Mouse (Mus musculus): ENCODE measurements around the gene Dab1. TPM values are rescaled to one million over a fixed set of nuclear protein-coding genes. Genes with fewer than 3 reads are reported as not detected.

Dab1 gene
- polyA plus RNA-seq, 1 experiment from 2014 or later: 3.6 TPM

- Histone ChIP-seq H3K36me3 (no peaks in the 10 kb centered on the region), H3K4me3 (no peak overlapping the region), H3K27me3 (ENCODE audit: insufficient read depth, poor library complexity, severe bottlenecking) (no peaks in the 10 kb centered on the region), H3K27ac (no peak overlapping the region), H3K9me3 (no peaks in the 10 kb centered on the region), H3K4me1 (peaks cover 18% of the 10 kb centered on the region; the same call in 1 of the 2 replicates)
- 71% methylated on average over 4 of the region's 4 CpGs for WGBS
- DNase-seq (ENCODE audit: low spot score): no peak
Observed at GRCm38 (mm10) chr4:104697703-104698102, 1078.5 kb downstream of the Dab1 start.

- Histone ChIP-seq H3K4me1 (0 out of 2 replicates have a peak, but pooled peaks cover 7% of the 10 kb centered on the region), H3K27ac (no peak overlapping the region), H3K4me3 (no peak overlapping the region), H3K36me3 (no peaks in the 10 kb centered on the region), H3K9me3 (no peaks in the 10 kb centered on the region), H3K27me3 (ENCODE audit: insufficient read depth, poor library complexity, severe bottlenecking) (peaks cover 5% of the 10 kb centered on the region; the same call in 1 of the 2 replicates)
- 62% methylated on average over 10 of the region's 10 CpGs for WGBS
- DNase-seq (ENCODE audit: low spot score): no peak
Observed at GRCm38 (mm10) chr4:104705664-104706645, 1086.8 kb downstream of the Dab1 start.

DNA sequence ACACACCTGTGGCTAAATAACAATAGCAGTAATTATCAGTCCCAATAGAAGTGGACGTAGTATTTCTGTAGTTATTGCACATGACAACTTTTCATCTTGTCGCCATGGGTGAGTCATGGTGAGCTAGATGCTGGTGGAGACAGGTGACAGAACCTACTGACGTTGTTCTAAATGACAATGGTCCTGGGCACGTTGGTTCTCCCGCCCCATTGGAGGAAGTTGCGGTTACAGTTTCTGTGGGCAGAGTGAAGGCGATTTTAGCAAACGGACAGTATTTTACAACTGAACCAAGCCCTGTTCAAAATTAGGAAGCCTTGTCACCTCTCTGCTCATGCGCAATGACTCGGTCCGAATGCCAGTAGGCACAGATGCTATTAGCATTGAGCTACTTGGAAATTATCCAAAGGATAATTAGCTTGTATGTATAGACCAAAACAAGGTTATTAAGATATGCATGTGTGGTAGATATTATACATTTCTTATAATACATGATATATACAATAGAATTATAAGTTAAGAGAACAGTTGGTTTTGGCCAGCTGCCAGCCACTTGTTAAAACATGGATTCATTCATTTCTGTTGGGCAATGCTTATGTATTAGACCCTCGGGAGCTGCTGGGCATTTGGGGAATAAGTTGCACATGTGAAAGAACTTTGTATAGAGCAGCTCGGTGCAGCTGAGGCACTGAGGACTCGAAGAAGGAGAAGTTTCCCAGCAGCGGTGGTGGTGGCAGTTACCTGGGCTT lies 1093.4 kb downstream of the Dab1 start:
- Histone ChIP-seq H3K4me3 (no peak overlapping the region), H3K36me3 (no peaks in the 10 kb centered on the region), H3K9me3 (no peaks in the 10 kb centered on the region), H3K27me3 (ENCODE audit: insufficient read depth, poor library complexity, severe bottlenecking) (peaks cover 5% of the 10 kb centered on the region; the same call in 1 of the 2 replicates), H3K27ac (no peak overlapping the region), H3K4me1 (0 out of 2 replicates have a peak, but pooled peaks cover 4% of the 10 kb centered on the region)
- DNase-seq (ENCODE audit: low spot score): no peak
- 90% methylated on average over 15 of the region's 15 CpGs for WGBS

DNA sequence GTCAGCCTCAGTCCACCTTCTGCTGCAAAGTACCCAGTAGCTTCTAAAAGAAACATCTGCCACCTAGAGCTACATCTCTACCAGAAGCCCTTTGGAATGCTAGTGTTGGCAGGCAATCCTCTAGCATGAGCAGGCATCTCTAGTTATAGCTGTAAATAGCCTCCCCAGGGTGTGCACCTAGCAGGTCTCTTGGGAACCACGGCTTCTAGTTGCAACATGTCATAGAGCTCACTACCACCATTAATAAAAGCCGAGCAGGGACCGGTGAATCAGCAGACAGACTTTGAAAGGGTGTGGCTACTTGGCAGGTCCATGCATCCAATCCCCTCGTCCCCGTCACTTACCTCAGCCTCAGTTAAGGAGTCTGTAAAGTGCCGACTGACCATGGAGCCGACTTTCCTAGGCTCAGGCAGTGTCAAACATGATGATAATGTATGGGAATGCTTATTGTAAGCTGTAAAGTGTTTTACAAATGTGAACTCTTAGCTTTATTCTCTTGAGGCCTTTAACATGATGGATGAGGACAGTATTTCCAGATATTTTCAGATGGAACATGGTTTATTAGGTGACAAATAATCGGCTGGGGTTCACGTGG lies 1095.9 kb downstream of the Dab1 start:
- no peak overlapping the region for H3K27ac ChIP-seq
- peaks cover 13% of the 10 kb centered on the region for H3K4me1 ChIP-seq
- no peak overlapping the region for H3K4me3 ChIP-seq
- H3K36me3 ChIP-seq: no peaks in the 10 kb centered on the region
- WGBS: 80% methylated on average over 9 of the region's 9 CpGs
- DNase-seq (ENCODE audit: low spot score): no peak
- H3K27me3 ChIP-seq (ENCODE audit: insufficient read depth, poor library complexity, severe bottlenecking): 0 out of 2 replicates have a peak, but pooled peaks cover 1% of the 10 kb centered on the region
- H3K9me3 ChIP-seq: no peaks in the 10 kb centered on the region

- Histone ChIP-seq H3K4me1 (peaks cover 21% of the 10 kb centered on the region), H3K9me3 (no peaks in the 10 kb centered on the region), H3K27me3 (ENCODE audit: insufficient read depth, poor library complexity, severe bottlenecking) (no peaks in the 10 kb centered on the region), H3K36me3 (no peaks in the 10 kb centered on the region), H3K4me3 (no peak overlapping the region), H3K27ac (no peak overlapping the region)
- no peak for DNase-seq (ENCODE audit: low spot score)
- 61% methylated on average over 6 of the region's 6 CpGs for WGBS
Observed at GRCm38 (mm10) chr4:104715857-104716256, 1096.7 kb downstream of the Dab1 start.

DNA sequence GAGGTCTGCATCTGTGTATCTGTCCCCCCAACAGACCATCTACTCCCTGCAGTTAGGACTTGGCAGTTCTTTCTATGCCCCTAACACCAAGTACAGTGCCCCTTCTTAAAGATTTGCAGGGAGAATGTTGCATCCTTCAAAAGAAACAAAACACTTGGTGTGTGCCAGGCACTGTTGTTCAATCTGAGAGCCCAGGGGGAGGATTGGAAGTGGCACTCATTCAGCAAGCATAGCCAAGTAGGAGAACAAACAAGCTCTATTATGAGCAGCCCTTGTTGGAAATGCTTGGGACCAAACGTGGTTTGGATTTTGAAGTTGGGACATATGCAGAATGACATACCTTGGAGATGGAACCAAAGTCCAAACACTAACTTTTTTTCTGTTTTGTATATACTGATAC lies 1097.3 kb downstream of the Dab1 start:
- H3K36me3 ChIP-seq: no peaks in the 10 kb centered on the region
- H3K4me3 ChIP-seq: no peak overlapping the region
- no peak for DNase-seq (ENCODE audit: low spot score)
- H3K9me3 ChIP-seq: no peaks in the 10 kb centered on the region
- no peak overlapping the region for H3K27ac ChIP-seq
- 80% methylated on average over 1 of the region's 1 CpGs for WGBS
- peaks cover 22% of the 10 kb centered on the region for H3K4me1 ChIP-seq
- H3K27me3 ChIP-seq (ENCODE audit: insufficient read depth, poor library complexity, severe bottlenecking): no peaks in the 10 kb centered on the region

- no peaks in the 10 kb centered on the region for H3K36me3 ChIP-seq
- DNase-seq (ENCODE audit: low spot score): no peak
- peaks cover 22% of the 10 kb centered on the region for H3K4me1 ChIP-seq
- no peaks in the 10 kb centered on the region for H3K27me3 ChIP-seq (ENCODE audit: insufficient read depth, poor library complexity, severe bottlenecking)
- no peaks in the 10 kb centered on the region for H3K9me3 ChIP-seq
- peak overlapping the region; percentile 52 for H3K27ac ChIP-seq
- H3K4me3 ChIP-seq: no peak overlapping the region
- WGBS: 61% methylated on average over 13 of the region's 13 CpGs
Observed at GRCm38 (mm10) chr4:104718973-104719795, 1100.0 kb downstream of the Dab1 start.

DNA sequence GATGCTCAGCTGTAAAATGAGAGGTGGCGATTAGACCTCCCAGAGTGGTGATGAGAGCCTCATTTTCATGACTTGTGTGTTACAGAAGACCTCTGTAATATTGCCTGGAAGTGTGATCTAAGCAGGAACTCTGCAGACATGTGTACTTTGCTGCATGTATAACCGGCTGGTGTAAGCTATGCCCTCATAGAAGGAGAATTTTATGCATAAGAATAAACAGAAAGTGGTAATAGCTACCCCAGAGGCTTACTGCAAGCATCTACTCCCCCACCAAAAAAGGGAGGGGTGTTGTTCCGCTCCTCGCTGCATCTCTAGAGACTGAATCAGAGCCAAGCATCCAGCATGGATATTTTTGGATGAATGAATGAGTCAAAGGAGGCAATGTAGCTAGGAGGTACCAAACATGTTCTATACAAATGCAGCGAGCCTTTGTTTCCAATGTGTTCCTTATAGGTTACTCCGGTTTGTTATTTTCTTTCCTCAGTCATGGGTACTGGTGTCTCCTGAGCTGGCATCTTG lies 1104.4 kb downstream of the Dab1 start:
- H3K9me3 ChIP-seq: no peaks in the 10 kb centered on the region
- no peak overlapping the region for H3K27ac ChIP-seq
- peaks cover 22% of the 10 kb centered on the region for H3K4me1 ChIP-seq
- DNase-seq (ENCODE audit: low spot score): no peak
- no peak overlapping the region for H3K4me3 ChIP-seq
- 73% methylated on average over 6 of the region's 6 CpGs for WGBS
- H3K27me3 ChIP-seq (ENCODE audit: insufficient read depth, poor library complexity, severe bottlenecking): 0 out of 2 replicates have a peak, but pooled peaks cover 3% of the 10 kb centered on the region
- H3K36me3 ChIP-seq: no peaks in the 10 kb centered on the region

DNA sequence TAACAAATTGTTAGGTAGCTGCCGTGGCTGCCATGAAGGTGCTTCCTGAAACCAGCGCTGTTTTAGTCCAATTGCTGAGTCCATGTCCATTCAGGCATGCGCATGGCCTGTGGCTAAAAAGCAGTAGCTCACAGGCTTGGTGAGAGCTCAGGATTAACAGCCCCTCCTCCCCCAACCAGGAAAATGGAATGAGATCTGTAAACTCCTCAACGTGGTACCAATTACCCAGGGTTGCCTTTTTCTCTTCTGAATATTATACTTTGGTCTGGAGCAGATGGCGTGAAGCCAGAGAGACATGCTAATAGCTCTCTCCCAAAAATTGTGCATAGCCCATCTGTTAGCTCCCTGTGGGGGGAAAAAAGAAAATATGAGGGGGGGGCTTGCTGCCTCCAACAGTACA lies 1105.1 kb downstream of the Dab1 start:
- Histone ChIP-seq H3K36me3 (no peaks in the 10 kb centered on the region), H3K4me1 (peaks cover 22% of the 10 kb centered on the region), H3K9me3 (no peaks in the 10 kb centered on the region), H3K27me3 (ENCODE audit: insufficient read depth, poor library complexity, severe bottlenecking) (0 out of 2 replicates have a peak, but pooled peaks cover 3% of the 10 kb centered on the region), H3K27ac (no peak overlapping the region), H3K4me3 (no peak overlapping the region)
- WGBS: 81% methylated on average over 5 of the region's 5 CpGs
- DNase-seq (ENCODE audit: low spot score): no peak

- WGBS: 50% methylated on average over 3 of the region's 3 CpGs
Observed at GRCm38 (mm10) chr4:104725673-104726072, 1106.5 kb downstream of the Dab1 start.

DNA sequence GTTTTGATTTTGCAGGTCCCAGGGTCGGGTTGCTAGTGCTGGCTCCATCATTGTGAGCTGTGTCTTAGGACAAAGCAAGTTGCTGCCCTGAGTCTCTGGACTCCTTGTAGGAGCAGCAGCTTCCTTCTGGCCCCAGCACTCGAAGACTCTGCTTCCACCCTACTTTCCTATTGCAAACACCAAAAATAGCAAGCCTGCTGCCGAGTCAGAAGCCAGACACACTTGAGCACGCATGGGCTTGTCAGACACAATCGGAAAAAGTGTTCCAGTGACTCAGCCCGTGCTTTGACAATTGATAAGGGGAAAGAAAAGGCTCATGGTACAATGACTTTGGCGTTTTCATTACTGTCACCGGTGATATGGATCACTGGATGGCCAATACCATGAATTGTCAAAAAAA lies 1110.0 kb downstream of the Dab1 start:
- peak overlapping the region; percentile 70; the same call in 1 of the 2 replicates for H3K27ac ChIP-seq
- no peaks in the 10 kb centered on the region for H3K9me3 ChIP-seq
- no peaks in the 10 kb centered on the region for H3K36me3 ChIP-seq
- no peak overlapping the region for H3K4me3 ChIP-seq
- 31% methylated on average over 8 of the region's 8 CpGs for WGBS
- DNase-seq (ENCODE audit: low spot score): no peak
- H3K4me1 ChIP-seq: peaks cover 11% of the 10 kb centered on the region
- H3K27me3 ChIP-seq (ENCODE audit: insufficient read depth, poor library complexity, severe bottlenecking): 0 out of 2 replicates have a peak, but pooled peaks cover 3% of the 10 kb centered on the region

More at GRCm38 (mm10) chr4:104725673-104726072, 1106.5 kb downstream of the Dab1 start:
- no peaks in the 10 kb centered on the region for H3K36me3 ChIP-seq
- no peak overlapping the region for H3K4me3 ChIP-seq
- no peak for DNase-seq (ENCODE audit: low spot score)
- H3K9me3 ChIP-seq: no peaks in the 10 kb centered on the region
- H3K4me1 ChIP-seq: peaks cover 14% of the 10 kb centered on the region
- 0 out of 2 replicates have a peak, but pooled peaks cover 3% of the 10 kb centered on the region for H3K27me3 ChIP-seq (ENCODE audit: insufficient read depth, poor library complexity, severe bottlenecking)
- H3K27ac ChIP-seq: no peak overlapping the region

DNA sequence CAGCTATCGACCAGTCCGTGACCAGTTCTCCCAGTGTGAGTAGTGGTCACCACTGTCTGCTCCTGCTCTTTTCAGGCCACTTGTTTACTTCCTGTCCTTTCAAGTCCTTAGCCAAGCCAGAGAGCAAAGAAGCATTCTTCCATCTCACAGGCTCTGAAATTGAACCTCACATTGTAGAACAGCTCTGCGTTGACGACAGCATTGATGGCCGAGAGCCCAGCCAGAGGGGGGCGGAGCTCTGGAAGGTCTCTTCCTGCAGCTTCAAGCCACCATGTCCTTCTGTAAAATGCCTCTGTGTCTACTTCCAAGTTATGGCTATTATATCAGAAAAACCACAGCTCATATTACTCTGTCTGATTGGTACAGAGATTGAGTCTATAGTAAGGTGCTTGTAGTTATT lies 1127.3 kb downstream of the Dab1 start:
- no peak for DNase-seq (ENCODE audit: low spot score)
- Histone ChIP-seq H3K36me3 (no peaks in the 10 kb centered on the region), H3K4me1 (peaks cover 13% of the 10 kb centered on the region), H3K4me3 (no peak overlapping the region), H3K27me3 (ENCODE audit: insufficient read depth, poor library complexity, severe bottlenecking) (peaks cover 8% of the 10 kb centered on the region; the same call in 1 of the 2 replicates), H3K9me3 (no peaks in the 10 kb centered on the region), H3K27ac (no peak overlapping the region)
- WGBS: 53% methylated on average over 6 of the region's 6 CpGs

Measured in heart, embryonic 10.5 days (tissue).